Mouse (Mus musculus) Patski (cell line): ENCODE results near the gene Tmco4. TPM values are rescaled to one million over a fixed set of nuclear protein-coding genes. Genes with fewer than 3 reads are reported as not detected.

Experiments used
- ATAC-seq: fragments of 100-300 bp; one replicate; pipeline ENCODE4 v1.8.0; 2021
- CTCF ChIA-PET: fragments of 350-600 bp; sonication (Branson Sonifier 250); formaldehyde crosslinking; loops from one replicate; lab custom pipeline; 2022; ENCODE audit warnings: inconsistent platforms; lab: Charles Lee
- POLR2A ChIA-PET: fragments of 350-600 bp; sonication (Branson Sonifier 250); formaldehyde crosslinking; loops from one replicate; lab custom pipeline; 2022; ENCODE audit warnings: antibody characterized with exemption, inconsistent platforms; lab: Charles Lee
- DNase-seq: peaks from one replicate; pipeline ENCODE4 v3.0.0-alpha.2; 2011; ENCODE audit warnings: low read depth, low spot score
- H3K27me3 ChIP-seq: fragments of 371-371 bp; one replicate; pipeline ENCODE4 v1.5.1; 2021
- CTCF ChIP-seq: fragments of 100-300 bp; IDR thresholded peaks from one replicate; pipeline ENCODE4 v1.5.1; 2021
- in situ Hi-C: fragments of 300-500 bp; cut with MboI; formaldehyde crosslinking; loops from 3 replicates; pipeline ENCODE4 v1.11.1; 2018; ENCODE audit warnings: low pct_unique_long_range_greater_than_20kb, mixed read lengths
- polyA plus RNA-seq: library from polyadenylated mRNA; unstranded; gene quantifications from one replicate; pipeline ENCODE4 v1.2.3, GENCODE M21; 2021

Gene Tmco4
- polyA plus RNA-seq, 1 experiment from 2014 or later = 6.8 TPM

DNA sequence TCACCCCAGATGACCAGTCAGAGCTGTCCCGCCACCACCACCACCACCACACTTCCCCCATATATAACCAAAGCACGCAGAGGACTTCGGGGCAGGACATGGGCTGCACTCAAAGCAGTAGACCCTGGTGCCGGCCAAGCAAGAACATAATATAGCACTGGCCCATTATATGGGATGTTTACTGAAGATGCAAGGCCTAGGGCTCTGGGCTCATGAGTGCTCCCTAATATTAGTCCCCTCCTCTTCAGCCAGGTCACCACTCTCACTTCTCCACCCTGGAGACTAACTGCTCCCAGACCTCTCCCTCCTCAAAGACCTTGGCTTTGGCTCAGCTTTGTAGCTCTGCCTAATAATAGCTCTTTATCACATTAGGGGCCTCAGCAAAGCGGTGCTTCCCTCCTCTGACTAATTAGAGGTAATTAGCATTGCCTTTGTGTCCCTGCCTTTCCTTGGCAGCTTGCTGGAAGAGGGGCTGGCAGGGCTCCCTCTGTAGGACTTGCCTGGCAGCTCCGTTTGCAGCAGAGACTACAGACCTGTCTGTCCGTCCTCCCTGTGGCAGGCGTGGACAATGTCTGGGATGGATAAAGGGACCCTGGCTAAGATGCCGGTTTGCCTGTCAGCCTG is 81.7 kb downstream of the Tmco4 start:
- DNase-seq = no peak
- no peak for TF ChIP-seq CTCF
- peaks cover 5% of the 10 kb centered on the region for H3K27me3 ChIP-seq
- CTCF ChIA-PET = no interaction called here
- in situ Hi-C loops = no loop called here
- no peak for ATAC-seq
- POLR2A ChIA-PET = no interaction called here

GRCm38 (mm10) chr4:139055336-139055735 is 82.6 kb downstream of the Tmco4 start:
- DNase-seq = no peak
- TF ChIP-seq CTCF = no peak
- H3K27me3 ChIP-seq = peaks cover 5% of the 10 kb centered on the region
- ChIA-PET POLR2A (no interaction called here), CTCF (no interaction called here)
- ATAC-seq = no peak
- in situ Hi-C loops = loop anchor here (5.0 kb wide), 1 partner anchor 128 kb away; no protein-coding TSS in a partner anchor

DNA sequence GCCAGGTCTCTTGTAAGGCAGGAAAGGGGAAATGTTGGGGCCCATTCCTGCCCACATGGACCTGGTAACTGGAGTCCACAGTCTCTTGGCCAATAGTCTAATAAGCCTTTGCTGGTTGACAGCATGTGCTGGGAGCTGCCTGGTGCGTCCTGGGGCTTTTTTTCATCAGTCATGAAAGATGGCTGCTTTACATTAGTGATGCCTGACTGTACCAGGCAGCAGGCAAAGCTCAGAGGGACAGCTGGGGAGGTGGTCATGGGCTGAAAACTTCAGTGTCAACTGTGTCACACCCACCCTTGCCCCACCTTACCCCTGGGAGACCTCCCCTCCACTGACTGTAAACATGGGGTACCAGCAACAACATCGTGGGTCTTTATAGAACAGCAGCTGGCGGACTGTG is 83.1 kb downstream of the Tmco4 start:
- POLR2A ChIA-PET = no interaction called here
- peaks cover 5% of the 10 kb centered on the region for H3K27me3 ChIP-seq
- DNase-seq = no peak
- no peak for TF ChIP-seq CTCF
- CTCF ChIA-PET = no interaction called here
- no peak for ATAC-seq
- in situ Hi-C loops = loop anchor here (5.0 kb wide), 1 partner anchor 128 kb away; no protein-coding TSS in a partner anchor

- ChIA-PET CTCF (no interaction called here), POLR2A (no interaction called here)
- in situ Hi-C loops = loop anchor here (5.0 kb wide), 1 partner anchor 130 kb away; no protein-coding TSS in a partner anchor
- ATAC-seq = no peak
- TF ChIP-seq CTCF = no peak
- H3K27me3 ChIP-seq = peaks cover 5% of the 10 kb centered on the region
- DNase-seq = no peak
Observed at GRCm38 (mm10) chr4:139057291-139057690, 84.6 kb downstream of the Tmco4 start.

DNA sequence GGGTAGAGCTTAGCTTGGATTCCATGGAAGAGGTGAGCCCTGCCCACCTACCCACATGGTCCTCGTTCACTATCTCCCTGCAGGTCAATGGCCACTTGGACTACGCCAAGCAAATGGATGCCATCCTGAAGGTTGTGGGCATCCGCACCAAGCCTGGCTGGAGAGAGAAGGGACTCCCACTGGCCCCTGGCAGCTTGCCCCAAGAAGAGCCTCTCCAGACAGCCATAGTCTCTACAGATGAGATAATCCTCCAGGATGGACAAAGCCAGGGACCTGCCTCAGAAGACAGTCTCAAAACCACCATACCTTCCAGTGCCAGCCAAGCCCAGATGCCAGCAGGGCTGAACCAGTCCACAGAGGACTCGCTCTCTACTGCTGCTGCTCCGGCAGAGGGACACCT is 85.3 kb downstream of the Tmco4 start:
- ChIA-PET POLR2A (no interaction called here), CTCF (no interaction called here)

DNA sequence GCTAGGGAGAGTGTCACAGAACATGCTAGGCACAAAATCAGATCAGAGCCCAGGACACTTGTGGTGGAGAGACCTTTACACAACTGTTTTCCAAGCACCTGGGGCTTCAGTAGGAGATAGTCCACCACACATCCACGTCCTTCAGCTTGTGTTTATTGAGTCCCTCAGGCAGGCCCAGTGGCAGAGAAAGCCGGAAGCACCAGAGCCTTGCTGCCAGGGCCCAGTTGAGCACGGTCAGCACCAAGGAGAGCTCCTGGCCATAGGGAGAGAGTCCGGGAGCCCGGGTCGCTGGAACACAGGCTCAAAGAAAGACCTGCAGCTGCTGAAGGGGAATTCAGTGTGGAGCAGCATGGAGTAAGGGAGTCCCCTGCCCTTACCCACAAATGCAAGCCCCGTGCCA is 86.9 kb downstream of the Tmco4 start:
- H3K27me3 ChIP-seq = peaks cover 5% of the 10 kb centered on the region
- DNase-seq (no peak), ATAC-seq (no peak)
- POLR2A ChIA-PET = no interaction called here
- no peak for TF ChIP-seq CTCF
- CTCF ChIA-PET = no interaction called here
- in situ Hi-C loops = loop anchor here (5.0 kb wide), 1 partner anchor 132 kb away; no protein-coding TSS in a partner anchor

More for the DNA sequence above, 85.3 kb downstream of the Tmco4 start:
- ATAC-seq (no peak), DNase-seq (no peak)
- H3K27me3 ChIP-seq = peaks cover 5% of the 10 kb centered on the region
- in situ Hi-C loops = loop anchor here (5.0 kb wide), 1 partner anchor 131 kb away; no protein-coding TSS in a partner anchor
- no peak for TF ChIP-seq CTCF

GRCm38 (mm10) chr4:139064831-139065230 is 92.1 kb downstream of the Tmco4 start:
- ATAC-seq (no peak), DNase-seq (no peak)
- no peak for TF ChIP-seq CTCF
- H3K27me3 ChIP-seq = no peaks in the 10 kb centered on the region
- CTCF ChIA-PET = no interaction called here
- POLR2A ChIA-PET = no interaction called here
- in situ Hi-C loops = no loop called here

DNA sequence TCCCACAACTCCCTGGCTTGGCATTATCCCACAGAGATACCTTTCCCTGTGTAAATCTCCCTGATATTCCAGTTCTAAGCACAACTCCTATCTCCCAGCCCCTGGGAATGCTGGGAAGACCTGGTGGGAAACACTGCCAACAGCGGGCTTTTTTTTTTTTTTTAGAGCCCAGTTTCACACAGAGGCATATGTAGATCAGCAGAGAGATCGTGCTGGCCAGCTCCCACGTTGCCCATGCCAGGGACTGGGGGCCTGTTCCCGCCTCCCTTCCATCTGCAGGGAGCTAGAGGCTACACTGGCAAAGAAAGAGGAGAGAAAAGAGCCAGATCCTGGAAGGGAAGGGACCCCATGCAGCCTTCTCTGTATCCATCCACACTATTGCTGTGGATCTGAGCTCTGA is 95.6 kb downstream of the Tmco4 start:
- CTCF ChIA-PET = no interaction called here
- no peak for ATAC-seq
- DNase-seq = no peak
- H3K27me3 ChIP-seq = no peaks in the 10 kb centered on the region
- POLR2A ChIA-PET = no interaction called here
- no peak for TF ChIP-seq CTCF
- in situ Hi-C loops = no loop called here

DNA sequence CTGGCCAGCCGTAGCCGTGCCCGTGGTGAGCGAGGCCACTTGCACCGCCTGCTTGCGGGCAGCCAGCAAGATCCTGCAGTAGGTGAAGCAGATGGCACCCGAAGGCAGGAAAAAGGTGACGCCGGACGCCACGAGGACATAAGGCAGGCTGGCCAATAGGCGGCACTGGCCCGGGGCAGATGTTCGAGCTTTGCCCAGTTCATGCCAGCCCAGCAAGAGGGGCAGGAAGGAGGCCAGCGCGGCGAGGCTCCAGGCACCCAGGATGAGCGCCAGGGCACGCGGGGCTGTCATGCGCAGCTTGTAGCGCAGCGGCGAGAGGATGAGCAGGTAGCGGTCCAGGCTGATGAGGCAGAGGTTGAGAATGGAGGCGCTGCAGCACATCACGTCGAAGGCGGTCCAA is 101.4 kb downstream of the Tmco4 start:
- ATAC-seq = no peak
- H3K27me3 ChIP-seq = peaks cover 6% of the 10 kb centered on the region
- in situ Hi-C loops = no loop called here
- no peak for TF ChIP-seq CTCF
- CTCF ChIA-PET = no interaction called here
- POLR2A ChIA-PET = no interaction called here
- DNase-seq = no peak

GRCm38 (mm10) chr4:139075041-139075711 is 102.5 kb downstream of the Tmco4 start, which contains the start of gene Htr6:
TSS of gene Htr6 (minus strand) at chr4:139075570.
- ATAC-seq = no peak
- DNase-seq = no peak
- in situ Hi-C loops = no loop called here
- ChIA-PET POLR2A (no interaction called here), CTCF (no interaction called here)
- peaks cover 6% of the 10 kb centered on the region for H3K27me3 ChIP-seq
- TF ChIP-seq CTCF = no peak

- no peak for ATAC-seq
- no peak for DNase-seq
- peaks cover 6% of the 10 kb centered on the region for H3K27me3 ChIP-seq
- in situ Hi-C loops = no loop called here
- no peak for TF ChIP-seq CTCF
- POLR2A ChIA-PET = no interaction called here
- CTCF ChIA-PET = no interaction called here
Observed at GRCm38 (mm10) chr4:139075915-139076314, 103.2 kb downstream of the Tmco4 start.
